Mouse (Mus musculus): ENCODE measurements at regions not wholly inside any gene's neighbourhood (a gene's known extent, or its start where the extent isn't known, plus 50 kb on each side); places are given as distances from the start of the nearest gene placed in this dataset.

GRCm38 (mm10) chr10:95124476-95124875 is 179.8 kb upstream of the Plxnc1 start:
- no peak overlapping the region for H3K4me2 ChIP-seq
- no peaks in the 10 kb centered on the region for H3K4me1 ChIP-seq
- no peaks in the 10 kb centered on the region; the same call in 1 of the 2 replicates for H3K9me3 ChIP-seq (replicated peaks)
- H3K27me3 ChIP-seq = no peaks in the 10 kb centered on the region
- 84% methylated on average over 2 of the region's 2 CpGs for WGBS
- no peak overlapping the region for H3K27ac ChIP-seq
- H3K4me3 ChIP-seq (replicated peaks) = no peak overlapping the region
- H3K36me3 ChIP-seq = no peaks in the 10 kb centered on the region
- no peak overlapping the region for H3K9ac ChIP-seq
- no peak for ATAC-seq (replicated peaks; ENCODE audit: low FRiP score)

- Histone ChIP-seq H3K4me2 (no peak overlapping the region), H3K4me3 (replicated peaks) (no peak overlapping the region), H3K9me3 (replicated peaks) (no peaks in the 10 kb centered on the region), H3K4me1 (peaks cover 12% of the 10 kb centered on the region), H3K27me3 (no peaks in the 10 kb centered on the region), H3K27ac (no peak overlapping the region), H3K9ac (no peak overlapping the region), H3K36me3 (no peaks in the 10 kb centered on the region)
- WGBS = 64% methylated on average over 4 of the region's 4 CpGs
- ATAC-seq (replicated peaks; ENCODE audit: low FRiP score) = peak; percentile 43
These were observed 175.4 kb upstream of the Plxnc1 start for GRCm38 (mm10) chr10:95120007-95120406.

- H3K27ac ChIP-seq = no peak overlapping the region
- H3K36me3 ChIP-seq = no peaks in the 10 kb centered on the region
- no peaks in the 10 kb centered on the region for H3K9me3 ChIP-seq (replicated peaks)
- peaks cover 12% of the 10 kb centered on the region for H3K4me1 ChIP-seq
- no peaks in the 10 kb centered on the region for H3K27me3 ChIP-seq
- no peak overlapping the region for H3K9ac ChIP-seq
- no peak overlapping the region for H3K4me2 ChIP-seq
- no peak; the same call in 1 of the 2 replicates for ATAC-seq (replicated peaks; ENCODE audit: low FRiP score)
- H3K4me3 ChIP-seq (replicated peaks) = no peak overlapping the region
- WGBS = 65% methylated on average over 8 of the region's 8 CpGs
These were observed 174.2 kb upstream of the Plxnc1 start for GRCm38 (mm10) chr10:95118786-95119351.

GRCm38 (mm10) chr10:95117731-95118212 is 173.1 kb upstream of the Plxnc1 start:
- Histone ChIP-seq H3K4me2 (no peak overlapping the region), H3K9me3 (replicated peaks) (no peaks in the 10 kb centered on the region), H3K9ac (no peak overlapping the region), H3K27ac (no peak overlapping the region), H3K36me3 (no peaks in the 10 kb centered on the region), H3K4me3 (replicated peaks) (no peak overlapping the region), H3K4me1 (peaks cover 12% of the 10 kb centered on the region), H3K27me3 (no peaks in the 10 kb centered on the region)
- no peak for ATAC-seq (replicated peaks; ENCODE audit: low FRiP score)
- WGBS = 40% methylated on average over 3 of the region's 3 CpGs

GRCm38 (mm10) chr10:95117041-95117730 is 172.6 kb upstream of the Plxnc1 start:
- 69% methylated on average over 6 of the region's 6 CpGs for WGBS
- no peak for ATAC-seq (replicated peaks; ENCODE audit: low FRiP score)
- no peak overlapping the region for H3K4me2 ChIP-seq
- H3K9ac ChIP-seq = no peak overlapping the region
- no peak overlapping the region for H3K27ac ChIP-seq
- H3K4me3 ChIP-seq (replicated peaks) = no peak overlapping the region
- H3K36me3 ChIP-seq = no peaks in the 10 kb centered on the region
- H3K27me3 ChIP-seq = no peaks in the 10 kb centered on the region
- no peaks in the 10 kb centered on the region for H3K9me3 ChIP-seq (replicated peaks)
- peaks cover 17% of the 10 kb centered on the region for H3K4me1 ChIP-seq

- Histone ChIP-seq H3K4me3 (replicated peaks) (no peak overlapping the region), H3K4me2 (no peak overlapping the region), H3K9ac (no peak overlapping the region), H3K27ac (no peak overlapping the region), H3K27me3 (no peaks in the 10 kb centered on the region), H3K36me3 (no peaks in the 10 kb centered on the region), H3K4me1 (peaks cover 17% of the 10 kb centered on the region), H3K9me3 (replicated peaks) (no peaks in the 10 kb centered on the region)
- no peak for ATAC-seq (replicated peaks; ENCODE audit: low FRiP score)
- WGBS = 45% methylated on average over 3 of the region's 3 CpGs
These were observed 172.0 kb upstream of the Plxnc1 start for GRCm38 (mm10) chr10:95116579-95117011.

- WGBS = 24% methylated on average over 9 of the region's 9 CpGs
- H3K27ac ChIP-seq = no peak overlapping the region
- H3K9me3 ChIP-seq (replicated peaks) = no peaks in the 10 kb centered on the region
- ATAC-seq (replicated peaks; ENCODE audit: low FRiP score) = peak; percentile 29; the same call in 1 of the 2 replicates
- no peak overlapping the region for H3K9ac ChIP-seq
- no peaks in the 10 kb centered on the region for H3K27me3 ChIP-seq
- peaks cover 12% of the 10 kb centered on the region; the same call in 1 of the 2 replicates for H3K4me1 ChIP-seq
- H3K36me3 ChIP-seq = no peaks in the 10 kb centered on the region
- H3K4me3 ChIP-seq (replicated peaks) = no peak overlapping the region
- H3K4me2 ChIP-seq = no peak overlapping the region
These were observed 168.3 kb upstream of the Plxnc1 start for GRCm38 (mm10) chr10:95112837-95113388.

- Histone ChIP-seq H3K27ac (no peak overlapping the region), H3K4me2 (no peak overlapping the region), H3K4me1 (peaks cover 12% of the 10 kb centered on the region; the same call in 1 of the 2 replicates), H3K27me3 (no peaks in the 10 kb centered on the region), H3K9ac (no peak overlapping the region), H3K9me3 (replicated peaks) (no peaks in the 10 kb centered on the region), H3K4me3 (replicated peaks) (no peak overlapping the region), H3K36me3 (no peaks in the 10 kb centered on the region)
- ATAC-seq (replicated peaks; ENCODE audit: low FRiP score) = peak; percentile 29; the same call in 1 of the 2 replicates
- 56% methylated on average over 14 of the region's 14 CpGs for WGBS
These were observed 167.7 kb upstream of the Plxnc1 start for GRCm38 (mm10) chr10:95112231-95112774.

- ATAC-seq (replicated peaks; ENCODE audit: low FRiP score) = no peak
- H3K9me3 ChIP-seq (replicated peaks) = no peaks in the 10 kb centered on the region
- no peak overlapping the region for H3K4me3 ChIP-seq (replicated peaks)
- 89% methylated on average over 21 of the region's 21 CpGs for WGBS
- H3K27ac ChIP-seq = no peak overlapping the region
- H3K4me1 ChIP-seq = peaks cover 5% of the 10 kb centered on the region; the same call in 1 of the 2 replicates
- no peak overlapping the region for H3K4me2 ChIP-seq
- H3K9ac ChIP-seq = no peak overlapping the region
- H3K36me3 ChIP-seq = no peaks in the 10 kb centered on the region
- H3K27me3 ChIP-seq = no peaks in the 10 kb centered on the region
These were observed 166.2 kb upstream of the Plxnc1 start for GRCm38 (mm10) chr10:95110786-95111185.

GRCm38 (mm10) chr10:95109576-95109975 is 164.9 kb upstream of the Plxnc1 start:
- Histone ChIP-seq H3K9ac (no peak overlapping the region), H3K4me1 (peaks cover 5% of the 10 kb centered on the region; the same call in 1 of the 2 replicates), H3K36me3 (no peaks in the 10 kb centered on the region), H3K4me2 (no peak overlapping the region), H3K4me3 (replicated peaks) (no peak overlapping the region), H3K27me3 (no peaks in the 10 kb centered on the region), H3K27ac (no peak overlapping the region), H3K9me3 (replicated peaks) (no peaks in the 10 kb centered on the region)
- ATAC-seq (replicated peaks; ENCODE audit: low FRiP score) = no peak
- WGBS = 87% methylated on average over 2 of the region's 2 CpGs

- no peak overlapping the region for H3K9ac ChIP-seq
- H3K9me3 ChIP-seq (replicated peaks) = no peaks in the 10 kb centered on the region
- peaks cover 5% of the 10 kb centered on the region; the same call in 1 of the 2 replicates for H3K4me1 ChIP-seq
- no peaks in the 10 kb centered on the region for H3K27me3 ChIP-seq
- H3K4me3 ChIP-seq (replicated peaks) = no peak overlapping the region
- no peak for ATAC-seq (replicated peaks; ENCODE audit: low FRiP score)
- H3K36me3 ChIP-seq = no peaks in the 10 kb centered on the region
- no peak overlapping the region for H3K27ac ChIP-seq
- 65% methylated on average over 3 of the region's 3 CpGs for WGBS
- no peak overlapping the region for H3K4me2 ChIP-seq
These were observed 163.1 kb upstream of the Plxnc1 start for GRCm38 (mm10) chr10:95107532-95108251.

- Histone ChIP-seq H3K27ac (no peak overlapping the region), H3K4me3 (replicated peaks) (no peak overlapping the region), H3K4me2 (no peak overlapping the region), H3K4me1 (no peaks in the 10 kb centered on the region), H3K9me3 (replicated peaks) (no peaks in the 10 kb centered on the region), H3K36me3 (no peaks in the 10 kb centered on the region), H3K27me3 (no peaks in the 10 kb centered on the region), H3K9ac (no peak overlapping the region)
- no peak for ATAC-seq (replicated peaks; ENCODE audit: low FRiP score)
These were observed 159.2 kb upstream of the Plxnc1 start for GRCm38 (mm10) chr10:95103808-95104207.
